Mouse (Mus musculus) lung, adult 2 months (tissue): ENCODE data around the gene Rogdi.

Experiments
- CTCF ChIP-seq: fragments of 200-500 bp; IDR thresholded peaks from 2 replicates; pipeline ENCODE4 v1.5.1; 2011; ENCODE audit warnings: mild to moderate bottlenecking, low read length, control low read depth; ENCODE audit not compliant: insufficient read depth
- POLR2A ChIP-seq: fragments of 200-500 bp; IDR thresholded peaks from 2 replicates; pipeline ENCODE4 v1.6.1; 2011; ENCODE audit warnings: low read depth, mild to moderate bottlenecking, control low read depth, low read length, borderline replicate concordance; ENCODE audit errors: extremely low read depth

DNA sequence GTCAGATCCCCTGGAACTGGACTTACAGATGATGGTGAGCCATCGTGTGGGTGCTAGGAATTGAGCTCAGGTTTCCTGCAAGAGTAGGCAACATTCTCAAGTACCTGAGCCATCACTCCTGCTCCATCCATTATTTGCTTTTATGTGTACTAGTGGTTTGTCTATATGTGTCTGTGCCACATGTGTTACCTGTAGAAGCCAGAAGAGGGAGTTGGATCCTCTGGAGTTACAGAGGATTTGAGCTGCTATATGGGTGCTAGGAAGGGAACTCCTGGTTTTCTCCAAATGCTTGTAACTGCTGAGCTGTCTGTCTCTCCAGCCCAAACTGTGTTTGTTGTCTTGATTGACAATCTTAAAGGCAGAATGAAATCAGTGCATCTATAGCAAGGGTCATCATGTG lies 44.8 kb upstream of the Rogdi start:
- TF ChIP-seq CTCF (no peak), POLR2A (no peak)
